Mouse (Mus musculus) left cerebral cortex, postnatal 10 days (tissue): ENCODE results near the gene Actl11. TPM values are rescaled to one million over a fixed set of nuclear protein-coding genes. Genes with fewer than 3 reads are reported as not detected.

ENCODE experiments used
- DNase-seq, 2 experiments: peaks; one replicate each; pipeline ENCODE4 v3.0.0; 2021 to 2022; ENCODE audit warnings: low spot score in 2 of 2, mixed read lengths in 1 of 2; ENCODE audit errors: extremely low spot score in 1 of 2
- intact Hi-C: fragments of 180-260 bp; cut with DNase I; formaldehyde crosslinking; loops from one replicate; pipeline ENCODE4 v1.15.1; 2025
- total RNA-seq, 2 experiments: library from RNA; stranded (reverse); gene quantifications; 2 replicates each; pipeline ENCODE4 v1.2.3; 2021

Actl11 gene
- not detected for total RNA-seq

DNA sequence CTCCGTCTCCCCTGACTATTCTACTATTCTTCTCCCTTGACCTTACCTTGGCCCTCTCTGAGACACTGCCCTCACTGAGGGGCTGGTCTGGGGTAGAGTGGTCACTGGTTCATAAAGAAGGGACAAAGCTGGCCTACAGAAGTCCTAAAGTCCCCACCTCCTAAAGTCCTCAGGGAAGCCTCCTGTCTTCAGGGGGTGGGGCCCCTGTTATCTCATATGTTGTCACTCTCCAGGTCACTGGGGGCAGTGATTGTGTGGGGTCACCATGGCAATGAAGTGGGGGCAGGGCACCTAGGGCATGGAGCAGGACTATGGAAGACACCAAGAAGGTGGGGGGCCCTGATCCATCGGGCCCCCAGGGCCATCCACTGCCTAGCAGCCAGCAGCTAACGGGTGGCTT lies at the start of gene Actl11:
Gene Actl11 (plus strand): TSS at position 301 of the 400 bp plus-strand sequence.
- intact Hi-C loops = no loop called here
- DNase-seq = no peak

DNA sequence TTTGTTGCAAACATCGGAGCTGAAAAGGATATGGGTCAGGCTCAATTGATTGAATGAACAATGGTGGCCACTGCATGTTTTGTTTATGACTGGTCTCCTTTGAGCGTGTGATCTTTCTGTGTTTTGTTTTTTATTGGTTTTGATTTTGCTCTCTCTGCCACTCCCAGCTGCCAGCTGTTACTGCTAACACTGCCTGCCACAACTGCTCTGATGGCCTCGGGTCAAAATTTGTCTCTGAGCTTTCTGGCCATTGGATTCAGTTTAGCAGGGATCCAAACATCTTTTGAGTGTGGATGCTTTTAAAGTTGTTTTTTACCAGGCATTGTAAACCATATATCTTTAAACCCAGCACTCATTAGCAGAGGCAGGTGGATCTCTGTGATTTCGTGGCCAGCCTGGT lies 47.9 kb upstream of the Actl11 start:
- DNase-seq = no peak
- intact Hi-C loops = no loop called here

DNA sequence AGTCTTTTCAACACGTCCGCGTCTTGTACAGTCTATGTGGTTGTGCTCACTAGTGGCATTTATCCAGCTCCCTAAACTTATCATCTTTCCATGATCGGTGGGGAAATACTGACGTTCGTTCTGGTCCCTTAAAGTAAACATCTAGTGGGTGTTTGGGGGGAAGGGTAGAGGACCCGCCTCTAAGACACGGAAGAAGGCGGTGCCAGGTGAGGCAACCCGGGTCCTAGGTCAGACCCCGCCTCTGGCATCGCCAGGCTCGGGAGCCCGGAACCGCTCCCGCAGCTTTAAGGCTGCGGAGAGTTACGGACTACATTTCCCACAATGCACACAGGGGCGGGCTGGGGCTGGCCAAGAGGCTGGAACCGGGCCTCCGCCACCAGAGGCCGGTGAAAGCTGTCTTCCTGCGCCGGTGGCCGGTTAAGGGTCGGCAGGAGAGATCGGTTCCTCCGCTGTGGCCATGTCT lies 40.4 kb upstream of the Actl11 start, which contains the start of gene Mon1a:
Gene Mon1a (plus strand): TSS at position 348 of the 463 bp plus-strand sequence.
- intact Hi-C loops = no loop called here
- peak; percentile 69 to 87 for DNase-seq

DNA sequence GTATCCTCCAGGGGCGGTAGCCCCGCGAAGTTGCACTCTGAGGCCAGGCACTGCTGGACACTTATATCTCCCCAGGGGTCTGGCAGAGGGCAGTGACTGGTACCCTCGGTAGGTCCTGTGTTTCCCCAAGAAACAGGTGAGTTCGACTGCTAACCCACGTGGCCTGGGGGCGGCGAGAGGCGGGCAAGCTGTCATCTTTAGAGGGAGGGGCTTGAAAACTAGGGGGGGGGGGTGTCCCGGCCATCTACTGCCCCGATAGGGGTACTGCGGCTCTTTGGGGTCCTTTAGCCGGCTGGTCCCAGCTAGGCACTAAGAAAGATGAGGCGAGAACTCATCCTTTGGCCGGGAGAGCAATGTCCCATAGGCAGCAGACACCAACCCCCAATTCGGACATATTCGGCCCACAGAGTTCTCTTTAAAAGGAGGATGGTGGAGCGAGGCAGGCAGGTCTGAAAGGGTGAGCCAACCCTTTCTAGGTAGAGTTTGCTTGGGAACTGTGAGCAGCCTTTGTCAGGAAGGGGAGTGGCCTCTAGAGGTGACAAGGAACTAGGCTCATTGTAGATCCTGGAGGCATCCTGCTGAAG lies 39.9 kb upstream of the Actl11 start:
- intact Hi-C loops = no loop called here
- DNase-seq = peak in 1 of 2 experiments; percentile 71

DNA sequence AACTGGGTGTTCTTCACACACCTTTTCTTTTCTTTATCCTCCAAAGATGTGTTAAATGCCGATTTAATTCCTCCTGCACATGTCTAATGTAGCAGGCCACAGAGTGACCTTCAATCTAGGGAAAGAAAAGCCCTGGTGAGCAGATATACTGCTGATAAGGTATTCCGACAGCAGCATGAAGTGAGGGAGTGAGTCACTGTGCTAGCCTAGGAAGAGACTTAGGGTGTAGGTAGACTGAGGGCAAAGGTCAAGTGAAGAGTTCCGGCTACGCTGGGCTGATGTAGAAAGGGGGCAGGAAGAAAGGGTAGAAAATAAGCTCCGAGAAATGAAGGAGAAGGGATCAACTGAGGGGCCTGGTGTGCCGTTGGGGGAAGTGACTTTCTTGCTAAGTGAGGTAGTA lies 38.0 kb upstream of the Actl11 start:
- DNase-seq = no peak
- intact Hi-C loops = no loop called here

DNA sequence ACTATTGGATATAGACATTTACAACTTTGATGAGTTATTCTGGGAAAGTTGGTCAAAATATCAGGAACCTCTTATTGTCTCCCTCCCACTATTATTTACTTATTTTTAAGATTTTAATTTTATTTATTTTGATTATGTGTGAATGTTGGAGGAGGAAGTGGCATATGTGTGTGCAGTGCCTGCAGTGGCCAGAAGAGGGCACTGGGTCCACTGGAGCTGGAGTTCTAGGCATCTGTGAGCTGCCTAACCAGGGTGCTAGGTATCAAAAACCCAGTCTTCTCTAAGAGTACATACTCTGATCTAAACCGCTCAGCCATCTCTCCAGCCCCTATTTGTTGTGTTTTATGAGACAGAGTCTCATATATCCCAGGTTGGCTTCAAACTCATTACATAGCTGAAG lies 37.2 kb upstream of the Actl11 start:
- intact Hi-C loops = no loop called here
- DNase-seq = no peak

DNA sequence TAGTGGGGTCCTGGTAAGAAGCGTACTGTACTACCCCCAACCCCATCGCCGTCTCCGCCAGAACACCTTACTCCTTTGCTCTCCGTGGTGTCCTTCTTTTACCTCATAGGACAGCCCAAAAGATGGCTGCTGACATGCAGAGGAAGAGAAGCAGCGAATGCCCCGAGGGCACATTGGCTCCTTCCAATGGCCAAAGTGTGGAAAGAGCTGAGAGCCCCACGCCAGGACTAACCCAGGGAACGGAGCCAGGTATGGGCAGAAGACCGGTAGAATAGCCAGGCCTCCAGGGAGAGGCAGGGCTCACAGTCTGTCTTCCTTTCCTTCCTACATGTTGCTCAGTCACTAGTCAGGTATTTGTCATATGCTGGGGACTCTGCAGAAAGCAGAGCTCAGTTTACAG lies 29.7 kb upstream of the Actl11 start:
- no peak for DNase-seq

DNA sequence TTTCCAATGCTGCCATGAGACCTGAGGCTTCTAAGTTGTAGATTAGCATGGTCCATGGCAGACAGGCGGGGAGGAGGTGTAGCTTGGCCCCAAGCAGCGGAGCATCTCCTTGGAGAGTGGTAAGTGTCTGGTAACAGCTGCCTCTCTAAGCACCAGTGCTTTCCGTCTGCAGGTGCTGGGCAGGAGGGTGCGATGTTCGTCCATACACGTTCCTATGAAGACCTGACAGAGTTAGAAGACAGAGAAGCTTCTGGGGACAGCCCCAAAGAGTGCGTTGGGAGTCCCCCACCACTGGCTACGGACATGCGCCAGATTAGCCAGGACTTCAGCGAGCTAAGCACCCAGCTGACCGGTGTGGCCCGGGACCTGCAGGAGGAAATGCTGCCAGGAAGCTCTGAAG lies 28.4 kb upstream of the Actl11 start:
- DNase-seq = no peak

More for the DNA sequence above, 29.7 kb upstream of the Actl11 start:
- intact Hi-C loops = no loop called here

DNA sequence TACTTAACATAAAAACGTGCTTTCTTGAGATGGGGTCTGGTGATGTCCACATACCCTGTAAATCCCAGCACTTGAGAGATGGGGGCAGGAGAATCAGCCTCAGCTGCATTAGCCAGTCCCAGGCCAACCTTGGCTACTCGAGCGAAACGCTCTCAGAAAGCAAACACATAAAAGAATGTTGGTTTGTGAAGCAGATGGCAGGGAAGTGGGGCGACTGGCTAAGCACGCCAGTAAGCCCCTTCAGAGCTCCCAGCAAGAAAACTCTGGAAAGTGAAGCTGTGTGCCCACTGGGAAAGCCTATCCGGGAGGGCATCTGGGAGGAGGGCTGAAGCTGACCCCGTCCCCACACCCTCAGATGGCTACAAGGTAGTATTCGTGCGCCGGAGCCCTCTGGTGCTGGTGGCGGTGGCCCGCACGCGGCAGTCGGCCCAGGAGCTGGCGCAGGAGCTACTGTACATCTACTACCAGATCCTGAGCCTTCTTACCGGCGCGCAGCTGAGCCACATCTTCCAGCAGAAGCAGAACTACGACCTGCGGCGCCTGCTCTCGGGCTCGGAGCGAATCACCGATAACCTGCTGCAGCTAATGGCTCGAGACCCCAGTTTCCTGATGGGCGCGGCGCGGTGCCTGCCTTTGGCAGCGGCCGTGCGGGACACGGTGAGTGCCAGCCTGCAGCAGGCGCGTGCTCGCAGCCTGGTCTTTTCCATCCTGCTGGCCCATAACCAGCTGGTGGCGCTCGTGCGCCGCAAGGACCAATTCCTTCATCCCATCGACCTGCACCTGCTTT lies 27.2 kb upstream of the Actl11 start:
- peak; percentile 78 to 84 for DNase-seq
- intact Hi-C loops = loop anchor here (1.0 to 5.0 kb wide), 3 partner anchors 61 to 166 kb away; partner anchors contain the start of gene Gmppb

More for the DNA sequence above, 28.4 kb upstream of the Actl11 start:
- intact Hi-C loops = loop anchor here (5.0 kb wide), 2 partner anchors 147 to 167 kb away; partner anchors contain the start of gene Gmppb

DNA sequence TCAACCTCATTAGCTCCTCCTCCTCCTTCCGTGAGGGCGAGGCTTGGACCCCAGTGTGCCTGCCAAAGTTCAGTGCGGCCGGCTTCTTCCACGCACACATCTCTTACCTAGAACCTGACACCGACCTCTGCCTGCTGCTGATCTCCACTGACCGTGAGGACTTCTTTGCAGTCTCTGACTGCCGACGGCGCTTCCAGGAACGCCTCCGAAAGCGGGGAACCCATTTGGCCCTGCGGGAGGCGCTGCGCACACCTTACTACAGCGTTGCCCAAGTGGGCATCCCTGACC lies 26.7 kb upstream of the Actl11 start:
- intact Hi-C loops = loop anchor here (1.0 to 5.0 kb wide), 3 partner anchors 61 to 166 kb away; partner anchors contain the start of gene Gmppb
- DNase-seq = no peak

DNA sequence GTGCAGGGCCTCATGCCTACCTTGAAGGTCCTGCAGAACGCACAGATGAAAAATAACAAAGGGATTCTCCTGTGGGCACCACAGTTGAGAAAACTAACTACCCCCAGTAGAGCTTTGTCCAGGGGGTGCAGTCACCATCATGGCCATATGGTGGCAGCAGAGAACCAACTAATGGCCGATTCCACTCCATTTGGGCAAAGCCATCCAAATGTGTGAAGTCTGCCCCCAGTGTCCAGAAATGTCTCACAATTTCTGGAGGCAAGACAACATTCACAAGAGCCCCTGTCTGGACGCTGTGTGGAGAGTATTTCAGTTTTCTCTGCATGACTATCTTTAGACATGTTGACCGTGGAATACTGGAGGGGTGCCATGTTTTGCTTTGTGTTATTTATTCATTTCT lies 23.5 kb upstream of the Actl11 start:
- DNase-seq = peak; percentile 82 to 87
- intact Hi-C loops = loop anchor here (5.0 kb wide), 2 partner anchors 143 to 163 kb away; partner anchors contain the start of gene Gmppb

DNA sequence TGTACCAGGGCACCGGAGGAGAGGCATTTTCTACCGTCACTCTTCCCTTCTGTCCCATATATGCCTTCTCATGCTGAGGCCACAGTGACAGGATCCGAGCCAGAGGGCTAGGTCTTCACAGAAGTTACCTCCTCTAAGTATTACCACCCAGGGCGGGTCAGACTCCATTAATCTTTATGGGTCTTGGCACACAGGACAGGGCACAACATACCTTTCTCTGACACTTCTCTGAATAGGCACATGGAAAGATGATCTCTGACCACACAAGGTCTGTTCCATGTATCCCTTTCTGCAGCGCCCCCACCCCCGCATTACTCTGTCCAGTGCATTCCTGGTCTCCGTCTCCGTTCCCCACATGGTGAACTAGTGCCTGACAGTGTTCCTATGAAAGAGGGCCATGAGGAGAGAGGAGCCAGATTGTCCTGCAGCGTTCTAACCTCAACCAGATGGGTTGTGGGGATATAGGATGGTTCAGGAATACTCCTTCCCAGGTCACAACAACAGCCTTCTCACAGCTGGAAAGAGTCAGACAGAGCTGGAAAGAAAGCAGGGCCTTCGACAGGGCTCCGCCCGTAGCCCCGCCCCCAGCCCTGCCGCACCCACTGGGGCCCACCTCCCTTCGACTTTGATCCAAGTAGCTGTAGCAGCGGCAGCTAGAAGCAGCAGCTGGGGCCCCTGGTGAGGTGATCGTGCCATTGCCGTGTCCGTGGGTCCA lies 21.9 kb upstream of the Actl11 start, which contains the start of gene Mst1r:
Gene Mst1r (plus strand): TSS at position 622 of the 715 bp plus-strand sequence.
- peak in 1 of 2 experiments; percentile 78 for DNase-seq
- intact Hi-C loops = no loop called here

DNA sequence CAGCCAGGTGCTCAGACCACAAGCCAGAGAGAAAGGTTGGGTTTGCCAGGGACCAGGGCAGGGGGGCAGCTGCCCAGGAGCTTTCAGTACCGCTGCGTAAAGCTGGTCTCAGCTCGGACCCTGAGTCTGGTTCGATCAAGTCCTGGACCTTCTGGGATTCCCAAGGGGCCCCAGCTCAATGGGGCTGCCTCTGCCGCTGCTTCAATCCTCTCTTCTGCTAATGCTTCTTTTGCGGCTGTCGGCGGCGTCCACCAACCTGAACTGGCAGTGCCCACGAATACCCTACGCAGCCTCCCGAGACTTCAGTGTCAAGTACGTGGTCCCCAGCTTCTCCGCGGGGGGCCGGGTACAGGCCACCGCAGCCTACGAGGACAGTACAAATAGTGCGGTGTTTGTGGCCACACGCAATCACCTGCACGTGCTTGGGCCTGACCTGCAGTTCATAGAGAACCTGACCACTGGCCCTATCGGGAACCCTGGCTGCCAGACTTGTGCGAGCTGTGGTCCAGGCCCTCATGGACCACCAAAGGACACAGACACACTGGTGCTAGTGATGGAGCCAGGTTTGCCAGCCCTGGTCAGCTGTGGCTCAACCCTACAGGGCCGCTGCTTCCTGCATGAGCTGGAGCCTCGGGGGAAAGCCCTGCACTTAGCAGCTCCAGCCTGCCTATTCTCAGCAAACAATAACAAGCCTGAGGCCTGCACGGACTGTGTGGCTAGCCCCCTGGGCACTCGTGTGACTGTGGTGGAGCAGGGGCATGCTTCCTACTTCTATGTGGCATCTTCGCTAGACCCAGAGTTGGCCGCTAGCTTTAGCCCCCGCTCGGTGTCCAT lies 21.1 kb upstream of the Actl11 start:
- intact Hi-C loops = no loop called here
- DNase-seq = no peak

DNA sequence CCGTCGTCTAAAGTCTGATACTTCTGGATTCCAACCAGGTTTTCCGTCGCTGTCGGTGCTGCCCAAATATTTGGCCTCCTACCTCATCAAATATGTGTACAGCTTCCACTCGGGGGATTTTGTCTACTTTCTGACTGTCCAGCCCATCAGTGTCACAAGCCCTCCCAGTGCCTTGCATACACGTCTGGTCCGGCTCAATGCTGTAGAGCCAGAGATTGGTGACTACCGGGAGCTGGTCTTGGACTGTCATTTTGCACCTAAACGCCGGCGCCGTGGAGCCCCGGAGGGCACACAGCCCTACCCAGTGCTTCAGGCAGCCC lies 20.5 kb upstream of the Actl11 start:
- intact Hi-C loops = no loop called here
- no peak for DNase-seq

DNA sequence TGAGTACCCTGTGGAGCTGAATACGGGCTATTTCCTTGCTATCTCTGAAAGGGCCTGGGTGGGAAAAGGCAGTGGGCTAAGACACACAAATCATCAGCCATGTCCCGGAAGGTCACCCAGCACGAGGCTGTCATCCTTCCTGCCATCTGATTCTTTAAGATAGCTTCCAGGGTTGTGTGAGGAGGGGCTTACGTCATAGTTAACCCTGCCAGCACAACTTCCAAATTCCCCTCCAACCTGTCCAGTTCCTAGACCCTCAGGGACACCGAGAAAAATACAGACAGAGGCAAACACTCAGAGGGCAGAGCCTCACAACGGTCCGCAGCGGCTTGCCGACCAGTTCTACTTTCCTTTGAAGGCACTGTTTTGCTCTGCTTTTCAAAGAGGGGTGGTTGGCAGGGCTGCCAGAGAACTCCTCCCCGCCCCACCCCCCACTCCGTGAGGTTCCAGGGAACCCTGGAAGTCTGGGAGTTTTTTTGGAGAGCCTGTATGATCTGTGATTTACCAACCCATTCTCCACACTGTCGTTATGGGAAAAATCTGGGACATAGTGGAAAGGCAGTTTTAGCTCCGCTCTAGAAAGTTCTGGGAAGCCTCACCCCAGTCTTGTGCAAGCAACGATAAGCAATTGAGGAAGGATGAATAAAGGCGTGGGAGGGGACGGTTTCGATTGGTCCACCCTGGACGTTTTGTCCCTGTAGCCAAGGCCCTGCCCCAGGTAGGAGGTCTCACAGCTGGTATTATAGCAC lies 19.7 kb upstream of the Actl11 start:
- no peak for DNase-seq
- intact Hi-C loops = no loop called here

DNA sequence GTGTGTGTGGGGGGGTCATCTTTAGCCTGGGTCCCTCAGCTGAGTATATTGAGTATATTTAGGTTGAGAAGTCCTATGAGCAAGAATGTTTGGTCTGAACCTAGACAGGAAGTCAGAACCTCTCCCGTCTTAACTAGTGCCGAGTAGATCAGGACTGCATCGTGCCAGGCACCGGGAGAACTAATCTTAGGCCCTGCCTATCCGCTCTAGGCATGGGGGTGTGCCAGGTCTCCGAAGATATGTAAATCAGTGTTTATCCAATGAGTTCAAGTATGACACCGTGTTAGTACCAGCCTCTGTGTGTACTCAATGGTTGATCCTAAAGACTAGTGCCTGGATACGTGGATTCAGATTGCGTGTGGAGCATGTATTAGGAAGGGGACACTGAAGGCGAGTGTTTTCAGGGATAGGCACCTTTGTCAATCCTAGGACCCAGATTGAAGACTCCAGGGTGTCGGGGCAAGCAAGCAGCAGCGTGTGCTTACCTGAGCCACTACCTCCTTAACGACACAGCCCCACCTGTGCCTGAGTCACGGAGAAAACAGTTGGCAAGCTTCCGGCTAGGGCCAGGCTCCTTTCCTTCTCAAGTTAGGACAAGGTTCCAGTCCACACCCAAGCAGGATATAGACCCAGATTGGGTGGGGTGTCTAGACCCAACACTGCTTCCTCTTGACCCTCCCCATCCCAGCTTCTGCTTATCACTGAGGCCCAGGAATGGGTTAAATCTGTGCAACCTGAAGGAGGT lies 18.1 kb upstream of the Actl11 start:
- intact Hi-C loops = no loop called here

DNA sequence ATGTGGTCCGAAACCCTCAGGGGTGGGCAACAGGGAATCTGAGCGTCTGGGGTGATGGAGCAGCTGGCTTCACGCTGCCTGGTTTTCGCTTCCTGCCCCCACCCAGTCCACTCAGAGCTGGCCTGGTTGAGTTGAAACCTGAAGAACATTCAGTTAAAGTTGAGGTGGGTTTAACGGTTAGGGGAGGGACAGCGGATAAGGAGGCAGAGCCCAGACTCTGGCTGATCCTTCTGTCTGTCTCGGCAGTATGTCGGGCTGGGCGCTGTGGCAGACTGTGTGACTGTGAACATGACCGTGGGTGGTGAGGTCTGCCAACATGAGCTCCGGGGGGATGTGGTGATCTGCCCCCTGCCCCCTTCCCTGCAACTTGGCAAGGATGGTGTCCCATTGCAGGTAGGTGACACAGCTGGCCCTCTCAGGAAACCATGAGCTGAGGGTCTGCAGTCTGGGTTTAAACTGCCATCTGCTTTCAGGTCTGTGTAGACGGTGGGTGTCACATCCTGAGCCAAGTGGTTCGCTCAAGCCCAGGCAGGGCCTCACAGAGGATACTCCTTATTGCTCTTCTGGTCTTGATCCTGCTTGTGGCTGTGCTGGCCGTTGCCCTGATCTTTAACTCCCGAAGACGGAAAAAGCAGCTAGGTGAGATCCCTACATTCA lies 13.4 kb upstream of the Actl11 start:
- intact Hi-C loops = no loop called here
- DNase-seq = no peak

More for the DNA sequence above, 18.1 kb upstream of the Actl11 start:
- DNase-seq = no peak
